Mouse (Mus musculus) ZHBTc4 (cell line): ENCODE measurements around the gene Acot12.

Experiments used
- DNase-seq: peaks from one replicate; pipeline ENCODE4 v3.0.0-alpha.2; 2011; ENCODE audit warnings: low read depth, low spot score

Acot12 gene

GRCm38 (mm10) chr13:91824845-91825550, 83.7 kb downstream of the Acot12 start:
- no peak for DNase-seq

GRCm38 (mm10) chr13:91826066-91826465, 84.8 kb downstream of the Acot12 start:
- no peak for DNase-seq

GRCm38 (mm10) chr13:91827876-91828275, 86.6 kb downstream of the Acot12 start:
- DNase-seq = no peak
